Mouse (Mus musculus): Measurements from ENCODE around the gene Maneal.

Maneal gene

DNA sequence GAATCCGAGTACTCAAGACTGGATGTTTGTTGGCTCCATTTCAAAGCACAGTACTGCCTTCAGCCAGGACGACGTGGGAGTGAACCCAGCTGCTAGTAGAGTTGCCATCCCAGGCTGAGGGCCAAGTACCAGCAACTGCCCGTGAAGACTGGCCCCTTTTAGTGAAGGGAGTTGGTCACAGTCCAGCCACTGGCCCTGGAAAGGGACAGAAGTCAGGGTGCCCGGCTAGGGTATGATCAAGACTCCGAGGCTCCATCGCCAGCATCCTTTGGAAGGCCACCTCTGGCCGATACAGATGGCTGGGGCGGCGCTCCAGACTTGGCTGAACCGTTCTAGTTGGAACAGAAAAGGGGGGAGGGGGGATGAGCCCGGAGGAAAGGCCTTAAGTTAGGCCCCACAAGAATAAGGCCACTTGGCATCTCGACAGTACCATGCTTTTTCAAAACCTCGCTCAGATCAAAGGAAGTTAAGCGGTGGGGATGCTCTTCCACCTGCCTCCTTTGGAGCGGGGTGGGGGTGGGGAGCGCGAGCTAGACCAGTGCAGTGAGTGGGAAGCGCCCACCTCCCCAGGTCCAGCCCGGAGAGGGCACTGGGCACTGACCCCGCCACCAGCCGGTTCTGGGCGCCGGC lies 12.2 kb downstream of the Maneal start:
- DNase-seq (ENCODE audit: low spot score in 2 of 2), result no peak

DNA sequence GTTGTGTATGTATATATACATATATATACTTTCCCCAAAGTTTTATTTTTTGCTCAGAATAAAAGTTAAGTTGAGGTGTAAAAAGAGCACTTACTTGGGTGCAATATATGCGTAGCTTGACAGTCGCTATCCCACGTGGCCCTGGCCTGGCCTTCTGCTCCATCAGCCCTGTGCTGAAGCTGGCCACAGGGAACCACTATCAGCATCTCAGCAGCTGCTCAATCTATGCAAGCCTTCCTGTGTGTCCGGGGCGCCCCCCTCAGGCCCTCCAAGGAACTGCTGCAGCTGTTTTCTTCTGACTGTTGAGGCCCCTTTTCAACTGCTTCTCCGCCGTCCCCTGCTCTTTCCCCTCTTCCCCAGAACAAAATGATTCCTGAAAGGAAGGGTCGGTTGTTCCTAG lies 14.4 kb downstream of the Maneal start:
- DNase-seq (ENCODE audit: low spot score in 2 of 2), result peak; percentile 63 to 77

DNA sequence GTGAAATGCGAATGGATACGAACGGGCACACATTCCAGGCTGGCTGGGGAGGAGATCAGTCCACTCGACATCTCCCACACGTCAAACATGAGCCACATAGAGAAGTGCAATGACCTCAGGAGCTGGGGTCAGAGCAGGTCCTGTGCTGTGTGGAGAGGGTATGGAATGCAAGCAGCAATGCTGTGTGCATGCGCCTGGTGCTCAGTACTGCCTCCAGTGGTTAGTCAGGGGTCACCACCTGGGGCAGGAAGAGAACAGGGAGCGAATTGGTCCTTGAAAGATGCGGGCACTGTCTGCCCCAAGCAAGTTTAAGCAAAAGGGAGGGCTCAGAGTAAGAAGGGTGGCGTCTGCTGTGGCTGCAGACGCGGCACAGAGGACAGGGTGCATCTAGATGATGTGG lies 18.5 kb downstream of the Maneal start:
- peak in 1 of 2 experiments; percentile 24 for DNase-seq (ENCODE audit: low spot score in 2 of 2)

DNA sequence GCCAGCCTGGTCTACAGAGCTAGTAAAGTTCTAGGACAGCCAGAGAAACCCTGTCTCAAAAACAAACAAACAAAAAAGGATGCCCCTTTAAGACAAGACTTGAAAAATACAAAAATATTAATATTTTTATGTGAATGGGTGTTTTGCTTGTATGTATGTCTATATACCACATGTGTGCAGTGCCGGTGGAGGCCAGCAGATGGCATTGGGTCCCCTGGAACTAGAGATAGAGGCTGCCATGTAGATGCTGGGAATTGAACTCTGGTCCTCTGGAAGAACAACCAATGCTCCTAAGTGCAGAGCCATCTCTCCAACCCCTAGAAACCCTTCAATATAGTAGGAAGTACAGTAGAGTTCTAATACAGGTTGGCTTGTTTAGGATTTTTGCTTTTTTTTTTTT lies 21.0 kb downstream of the Maneal start:
- DNase-seq (ENCODE audit: low spot score in 2 of 2), result no peak

DNA sequence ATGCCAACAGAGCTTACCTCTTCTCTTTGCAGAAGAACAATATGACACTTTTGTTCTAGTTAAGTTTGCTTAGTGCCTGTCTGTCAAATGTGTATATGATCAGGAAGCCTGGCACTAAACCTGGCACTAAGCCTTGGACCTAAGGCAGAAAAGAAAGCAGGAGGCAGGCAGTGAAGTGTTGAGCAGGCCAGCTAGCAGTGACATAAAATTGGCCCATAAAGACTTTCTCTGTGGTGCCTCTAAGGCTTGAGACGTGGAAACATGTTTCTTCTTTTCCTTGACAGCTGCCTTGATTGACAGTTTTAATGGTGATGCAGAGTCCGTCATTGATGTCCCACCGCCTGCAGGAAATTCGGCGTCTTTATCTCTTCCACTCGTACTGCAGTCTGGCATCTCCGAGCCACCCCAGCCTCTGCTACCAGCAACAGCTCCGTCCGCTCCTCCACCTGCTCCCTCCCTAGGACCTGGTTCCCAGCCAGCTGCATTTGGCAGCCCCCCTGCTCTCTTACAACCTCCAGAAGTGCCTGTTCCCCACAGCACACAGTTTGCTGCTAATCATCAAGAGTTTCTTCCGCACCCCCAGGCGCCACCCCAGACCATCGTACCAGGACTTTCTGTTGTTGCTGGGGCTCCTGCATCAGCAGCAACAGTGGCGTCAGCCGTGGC lies 23.8 kb downstream of the Maneal start:
- no peak for DNase-seq (ENCODE audit: low spot score in 2 of 2)

DNA sequence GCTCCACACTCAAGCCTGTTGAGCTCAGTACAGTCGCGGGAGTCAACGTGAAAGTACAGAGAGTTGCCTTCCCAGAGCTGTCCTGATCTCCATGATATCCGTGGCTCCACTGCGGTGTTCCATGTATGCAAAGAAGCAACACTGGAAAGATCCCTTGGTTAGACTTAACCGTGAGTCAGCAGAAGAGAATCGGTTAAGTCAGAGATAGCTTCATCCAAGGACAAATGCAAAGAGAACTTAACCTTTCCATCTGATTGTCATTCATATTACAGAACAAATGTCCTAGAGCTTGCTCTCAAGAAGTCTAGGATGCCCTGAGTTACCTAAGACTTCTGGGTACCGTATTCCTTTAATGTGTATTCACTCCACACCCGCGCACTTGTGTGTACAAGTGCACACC lies 29.2 kb downstream of the Maneal start:
- no peak for DNase-seq (ENCODE audit: low spot score in 2 of 2)

DNA sequence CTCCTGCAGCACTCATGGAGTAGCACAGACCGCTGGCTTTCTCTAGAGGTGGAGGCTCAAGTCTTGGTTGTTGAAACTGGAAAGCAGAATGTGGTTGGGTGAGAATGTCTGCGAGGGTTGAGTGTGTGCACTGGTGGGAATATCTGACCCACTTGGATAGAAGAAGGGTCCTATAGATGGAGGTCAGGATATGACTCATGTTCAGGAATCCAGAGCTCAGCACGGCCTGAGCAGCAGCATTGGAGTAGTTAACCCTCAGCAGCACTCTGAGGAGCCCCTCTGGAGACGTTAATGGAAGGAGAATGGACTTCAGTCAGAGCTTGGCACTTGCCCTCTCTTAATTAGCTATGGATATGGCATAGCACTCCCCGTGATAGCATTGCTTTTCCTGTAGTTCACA lies 32.3 kb downstream of the Maneal start:
- DNase-seq (ENCODE audit: low spot score in 2 of 2), result no peak

DNA sequence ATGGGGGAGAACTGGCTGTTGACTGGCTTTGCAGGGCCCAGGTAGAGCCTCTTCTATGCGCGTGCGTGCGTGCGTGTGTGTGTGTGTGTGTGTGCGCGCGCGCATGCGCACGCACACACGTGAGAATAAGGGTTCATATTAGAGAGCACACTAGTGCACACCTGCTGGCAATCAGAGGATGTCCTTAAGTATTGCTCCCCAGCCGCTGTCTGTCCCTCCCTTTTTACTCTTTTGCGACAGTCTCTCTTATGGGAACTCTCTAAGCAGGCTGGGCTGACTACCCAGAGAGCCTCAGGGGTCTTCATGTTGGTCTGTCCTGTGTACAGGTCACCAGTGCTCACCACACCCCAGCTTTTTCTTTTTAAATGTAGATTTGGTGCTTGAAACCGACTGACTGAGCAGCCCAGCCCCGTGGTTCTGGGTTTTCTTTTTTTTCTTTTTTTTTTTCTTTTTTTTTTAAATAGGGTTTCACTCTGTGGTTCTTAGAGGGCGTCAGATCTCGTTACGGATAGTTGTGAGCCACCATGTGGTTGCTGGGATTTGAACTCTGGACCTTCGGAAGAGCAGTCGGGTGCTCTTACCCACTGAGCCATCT lies 36.5 kb downstream of the Maneal start:
- no peak for DNase-seq (ENCODE audit: low spot score in 2 of 2)

DNA sequence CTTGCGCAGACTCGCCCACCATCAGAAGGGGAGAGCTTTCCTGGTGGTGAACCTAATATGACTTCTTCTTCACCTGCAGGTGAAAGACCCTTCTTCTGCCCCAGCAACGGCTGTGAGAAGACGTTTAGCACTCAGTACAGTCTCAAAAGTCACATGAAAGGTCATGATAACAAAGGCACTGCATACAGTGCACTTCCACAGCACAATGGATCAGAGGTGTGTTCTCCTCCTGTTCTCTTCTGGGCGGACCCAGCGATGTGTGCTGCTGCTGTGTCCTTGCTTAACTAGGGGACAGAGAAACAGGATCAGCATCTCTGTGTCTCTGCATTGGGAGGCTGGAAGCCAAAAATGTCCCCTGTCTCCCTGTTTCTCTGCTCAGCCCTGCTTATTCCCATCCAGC lies 37.0 kb downstream of the Maneal start:
- no peak for DNase-seq (ENCODE audit: low spot score in 2 of 2)

DNA sequence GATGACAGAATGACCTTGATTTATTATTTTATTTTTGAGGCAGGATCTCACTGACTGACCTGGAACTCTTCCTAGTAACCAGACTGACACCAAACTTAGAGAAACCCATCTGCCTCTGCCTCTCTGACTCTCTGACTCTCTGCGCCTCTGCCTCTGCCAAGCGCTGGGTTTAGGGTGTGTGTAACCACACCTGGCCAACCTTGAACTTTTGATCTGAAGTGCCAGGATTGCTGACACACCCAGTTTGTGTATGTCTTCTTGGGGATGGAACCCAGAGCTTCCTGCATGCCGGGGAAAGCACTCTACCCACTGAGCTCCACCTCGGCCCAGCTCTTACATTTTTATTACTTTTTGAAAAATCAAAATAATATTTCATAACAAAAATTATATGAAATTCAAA lies 43.1 kb downstream of the Maneal start:
- no peak for DNase-seq (ENCODE audit: low spot score in 2 of 2)

DNA sequence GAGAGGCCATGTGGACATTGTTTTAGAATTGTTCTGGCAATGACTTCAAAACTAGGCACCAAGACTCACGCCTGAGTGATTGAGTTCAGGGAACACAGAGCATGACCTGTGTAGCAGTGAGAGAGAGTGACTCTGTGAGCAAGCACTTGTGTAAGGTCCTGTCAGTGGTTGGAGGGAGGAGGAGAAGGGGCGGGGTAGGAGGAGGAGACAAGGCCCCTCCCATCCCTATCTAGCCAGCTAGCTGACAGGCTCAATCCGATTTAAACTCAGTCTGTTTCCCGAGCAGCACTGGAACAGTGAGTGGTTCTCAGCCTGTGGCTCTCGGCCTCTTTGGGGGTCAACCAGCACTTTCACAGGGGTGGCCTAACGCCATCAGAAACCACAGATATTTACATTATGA lies 44.2 kb downstream of the Maneal start:
- no peak for DNase-seq (ENCODE audit: low spot score in 2 of 2)

DNA sequence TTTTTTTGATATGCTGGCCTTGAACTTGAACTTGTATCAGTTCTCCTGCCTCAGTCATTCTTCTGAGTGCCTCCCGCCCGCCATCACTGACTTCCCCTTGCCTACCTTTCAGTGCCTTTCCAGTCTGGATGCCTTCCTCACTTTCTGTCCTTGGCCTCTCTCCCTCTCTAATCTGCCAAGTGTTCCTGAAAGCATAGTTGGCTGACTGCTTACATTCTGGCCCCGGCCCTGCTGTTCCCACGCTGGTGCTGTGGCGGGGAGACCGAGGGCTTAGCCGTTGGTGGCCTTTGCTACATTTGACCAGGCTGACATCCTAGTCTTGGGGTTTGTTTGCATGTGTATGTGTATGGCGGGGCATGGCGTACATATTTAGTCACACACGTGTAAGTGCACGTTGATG lies 46.1 kb downstream of the Maneal start:
- DNase-seq (ENCODE audit: low spot score in 2 of 2), result no peak

DNA sequence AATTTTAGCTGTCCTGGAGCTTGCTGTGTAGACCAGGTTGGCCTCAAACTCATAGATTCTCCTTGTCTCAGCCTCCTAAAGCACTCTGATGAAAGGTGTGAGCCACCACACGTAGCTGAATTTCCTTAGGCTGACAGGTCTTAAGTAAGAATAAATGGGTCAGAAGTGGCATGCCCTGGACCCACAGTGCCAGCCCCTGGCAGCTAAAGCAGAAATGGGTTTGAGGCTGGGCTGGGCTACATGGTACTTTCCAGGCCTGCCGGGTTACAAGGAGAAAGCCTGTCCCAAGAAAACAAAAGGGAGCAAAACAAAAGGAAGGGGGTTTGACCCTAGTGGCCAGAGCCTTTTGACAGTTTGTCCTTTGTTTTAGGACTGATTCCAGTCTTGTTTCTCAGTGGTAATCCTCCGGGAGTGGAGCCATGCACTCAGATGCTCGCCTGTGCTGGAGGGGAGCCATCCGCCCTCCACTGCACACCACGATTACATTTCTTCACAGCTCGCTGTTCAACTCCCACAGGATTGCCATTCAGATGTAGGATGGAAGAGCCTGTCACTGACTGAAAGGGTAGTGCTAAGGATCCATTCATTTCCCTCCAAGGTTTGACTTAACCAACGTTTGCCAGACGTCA lies 50.5 kb downstream of the Maneal start:
- no peak for DNase-seq (ENCODE audit: low spot score in 2 of 2)

DNA sequence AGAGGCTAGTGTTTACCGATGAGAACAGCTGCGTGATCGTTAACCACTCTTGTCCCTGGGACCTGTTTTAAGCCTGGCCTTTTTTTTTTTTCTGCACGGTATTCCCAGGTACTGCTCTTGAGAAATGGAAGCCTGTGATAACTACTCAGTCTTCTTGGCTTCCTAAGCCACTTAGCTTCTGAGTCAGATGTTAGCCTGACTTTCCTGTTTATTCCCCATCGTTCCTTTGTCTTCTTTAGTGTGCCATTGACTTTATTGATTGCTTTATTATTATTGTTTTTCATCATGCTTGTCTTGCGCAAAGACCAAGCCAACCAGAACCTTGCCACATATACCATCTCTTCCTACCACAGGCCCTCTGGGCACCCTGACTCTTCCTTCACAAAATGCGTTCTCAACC lies 51.9 kb downstream of the Maneal start:
- no peak for DNase-seq (ENCODE audit: low spot score in 2 of 2)

DNA sequence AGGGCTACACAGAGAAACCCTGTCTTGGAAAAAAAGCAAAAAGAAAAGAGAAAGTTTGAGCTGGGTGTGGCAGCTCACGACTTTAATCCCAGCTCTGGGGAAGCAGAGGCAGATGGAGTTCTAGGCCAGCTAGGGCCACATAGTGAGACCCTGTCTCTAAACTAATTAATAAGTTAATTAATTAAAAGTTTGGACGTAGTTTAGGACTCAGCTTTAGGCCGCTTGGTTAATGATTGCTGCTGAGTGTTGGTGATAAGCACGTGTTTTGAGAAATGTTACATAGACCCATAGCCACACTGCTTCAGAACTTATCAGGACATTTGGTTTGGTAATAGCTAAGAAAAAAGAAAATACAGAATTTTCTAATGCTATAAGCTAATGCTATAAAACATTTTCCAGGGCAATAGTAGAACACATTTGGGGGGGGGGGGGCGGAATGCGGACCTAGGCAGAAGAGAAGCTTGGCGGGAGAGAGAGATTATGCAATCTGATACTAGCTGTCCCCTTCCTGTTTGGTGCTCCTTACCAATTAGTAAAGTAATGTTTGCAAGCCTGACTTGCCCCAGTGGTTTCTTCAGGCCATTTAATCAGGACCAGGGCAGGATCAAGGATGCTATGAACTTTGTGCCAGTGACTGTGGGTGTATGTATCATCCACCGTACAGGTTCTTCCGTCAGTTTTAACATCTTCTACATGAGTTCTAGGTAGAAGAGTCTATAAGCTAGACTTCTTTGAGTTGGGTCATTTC lies 52.7 kb downstream of the Maneal start:
- DNase-seq (ENCODE audit: low spot score in 2 of 2), result no peak

DNA sequence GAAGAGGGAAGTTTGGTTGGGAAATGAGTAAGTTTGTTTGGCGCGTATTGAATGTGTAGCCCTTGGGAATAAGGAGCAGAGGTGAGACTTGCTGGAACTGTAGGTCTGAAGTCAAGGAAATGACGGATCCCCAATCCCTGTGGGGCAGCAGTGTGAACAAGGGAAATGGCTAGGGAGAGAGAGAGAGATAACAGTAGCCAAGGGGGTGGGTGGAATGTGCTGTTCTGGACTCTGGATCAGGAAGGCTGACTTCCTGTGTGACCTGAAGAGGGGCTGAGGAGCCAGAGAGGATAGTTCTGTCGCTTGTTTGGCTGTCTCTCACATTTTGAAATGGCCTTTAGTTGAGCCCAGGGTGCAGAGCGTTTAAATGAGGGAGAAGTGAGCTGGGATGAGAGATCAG lies 53.5 kb downstream of the Maneal start:
- no peak for DNase-seq (ENCODE audit: low spot score in 2 of 2)
